Mouse (Mus musculus): ENCODE data around the gene Cdc42. TPM values are rescaled to one million over a fixed set of nuclear protein-coding genes. Genes with fewer than 3 reads are reported as not detected.
A peak's percentile ranks its signal among the peaks of the same experiment; 100 is the strongest.

The Cdc42 gene
- polyA plus RNA-seq, 1 experiment = 375 TPM

DNA sequence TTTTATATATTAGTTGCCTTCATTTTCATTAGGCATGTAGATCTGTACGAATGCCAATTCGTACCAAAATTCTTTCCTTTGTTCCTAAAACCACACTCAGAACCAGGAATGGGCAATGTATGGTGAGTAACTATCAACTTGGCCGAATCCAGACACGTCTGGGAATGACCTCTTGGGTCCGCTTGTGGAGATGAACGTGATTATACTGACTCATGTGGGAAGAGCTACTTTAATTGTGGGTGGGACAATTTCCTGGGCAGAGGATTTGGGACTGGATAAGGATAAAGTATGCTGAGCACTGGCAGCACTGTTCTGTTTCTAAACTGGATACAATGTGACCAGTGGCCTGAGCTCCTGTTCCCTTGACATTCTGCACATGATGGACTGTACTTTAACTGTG, 32.6 kb downstream of the Cdc42 start:
- TF ChIP-seq POLR2A (IDR thresholded peaks at IDR 0.05; ENCODE audit: borderline replicate concordance, insufficient read depth, low read length) (no peak), CTCF (IDR thresholded peaks at IDR 0.05; ENCODE audit: borderline replicate concordance, insufficient read depth, low read depth, low read length) (no peak)
- no peak overlapping the region for H3K4me3 ChIP-seq (replicated peaks; ENCODE audit: insufficient read depth, low read depth, low read length)
- no peaks in the 10 kb centered on the region for H3K4me1 ChIP-seq (ENCODE audit: control insufficient read depth, insufficient read depth, low read length)
- H3K27ac ChIP-seq (ENCODE audit: insufficient read depth, low read length) = no peak overlapping the region
- H3K27me3 ChIP-seq (ENCODE audit: control insufficient read depth, insufficient read depth, low read length) = no peaks in the 10 kb centered on the region
- no peak for DNase-seq
- 87% methylated on average over 6 of the region's 6 CpGs for WGBS

DNA sequence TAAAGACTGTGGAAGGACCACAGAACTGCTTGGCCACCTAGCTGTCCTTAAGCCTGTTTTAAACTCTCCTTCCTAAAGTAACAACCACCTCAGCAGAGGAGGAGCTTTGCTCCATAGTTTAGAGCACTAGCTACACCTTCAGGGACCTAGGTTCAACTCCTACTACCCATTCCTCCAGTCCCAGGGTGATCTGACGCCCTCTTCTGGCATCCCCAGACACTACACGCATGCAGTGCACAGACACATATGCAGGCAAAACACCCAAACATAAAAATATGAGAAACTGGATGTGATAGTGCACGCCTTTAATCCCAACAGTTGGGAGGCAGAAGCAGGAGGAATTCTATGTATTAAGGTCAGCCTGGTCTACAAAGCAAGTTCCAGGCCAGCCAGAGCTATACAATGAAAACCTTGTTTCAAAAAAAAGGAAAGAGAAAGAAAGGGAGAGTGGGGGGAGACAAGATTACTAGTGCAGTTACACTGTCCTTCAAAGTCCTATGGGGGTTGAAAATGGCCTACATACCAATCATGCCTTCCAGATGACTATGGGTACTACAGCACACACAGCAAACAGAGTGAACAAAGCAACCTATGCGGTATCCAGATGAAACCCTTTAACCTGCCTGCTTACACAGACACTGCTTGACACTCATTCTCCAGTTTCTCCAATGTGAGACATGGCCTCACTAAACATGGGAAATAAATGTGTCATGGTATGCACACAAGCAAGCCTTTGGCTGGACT, 41.3 kb downstream of the Cdc42 start:
- Histone ChIP-seq H3K27ac (ENCODE audit: insufficient read depth, low read length) (no peak overlapping the region), H3K27me3 (ENCODE audit: control insufficient read depth, insufficient read depth, low read length) (no peaks in the 10 kb centered on the region), H3K4me3 (replicated peaks; ENCODE audit: insufficient read depth, low read depth, low read length) (no peak overlapping the region), H3K4me1 (ENCODE audit: control insufficient read depth, insufficient read depth, low read length) (no peaks in the 10 kb centered on the region; the same call in 1 of the 2 replicates)
- TF ChIP-seq CTCF (IDR thresholded peaks at IDR 0.05; ENCODE audit: borderline replicate concordance, insufficient read depth, low read depth, low read length) = no peak
- no peak for TF ChIP-seq POLR2A (IDR thresholded peaks at IDR 0.05; ENCODE audit: borderline replicate concordance, insufficient read depth, low read length)
- 87% methylated on average over 4 of the region's 4 CpGs for WGBS
- no peak for DNase-seq

DNA sequence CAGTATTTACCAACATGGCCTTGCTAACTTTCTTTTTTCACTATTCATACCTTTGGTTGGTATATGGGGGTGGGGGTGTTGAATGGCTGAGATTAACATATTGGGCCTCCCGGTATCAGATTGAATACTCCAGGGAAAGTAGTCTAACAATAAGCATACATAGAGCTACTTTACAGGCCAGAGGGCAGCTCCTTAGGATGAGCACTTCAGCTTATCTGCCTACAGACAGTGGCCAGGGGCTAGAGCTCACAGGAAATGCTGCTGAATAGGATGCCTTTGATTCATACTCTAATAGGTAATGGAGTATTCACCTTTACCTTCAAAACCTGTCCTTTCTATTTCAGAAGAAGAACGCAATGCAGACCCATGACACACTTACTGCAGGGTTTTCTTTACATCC, 42.5 kb downstream of the Cdc42 start:
- H3K27me3 ChIP-seq (ENCODE audit: control insufficient read depth, insufficient read depth, low read length) = no peaks in the 10 kb centered on the region
- no peak overlapping the region for H3K27ac ChIP-seq (ENCODE audit: insufficient read depth, low read length)
- TF ChIP-seq POLR2A (IDR thresholded peaks at IDR 0.05; ENCODE audit: borderline replicate concordance, insufficient read depth, low read length) = no peak
- no peak overlapping the region for H3K4me3 ChIP-seq (replicated peaks; ENCODE audit: insufficient read depth, low read depth, low read length)
- 79% methylated on average over 2 of the region's 2 CpGs for WGBS
- no peak for DNase-seq
- H3K4me1 ChIP-seq (ENCODE audit: control insufficient read depth, insufficient read depth, low read length) = no peaks in the 10 kb centered on the region; the same call in 1 of the 2 replicates

DNA sequence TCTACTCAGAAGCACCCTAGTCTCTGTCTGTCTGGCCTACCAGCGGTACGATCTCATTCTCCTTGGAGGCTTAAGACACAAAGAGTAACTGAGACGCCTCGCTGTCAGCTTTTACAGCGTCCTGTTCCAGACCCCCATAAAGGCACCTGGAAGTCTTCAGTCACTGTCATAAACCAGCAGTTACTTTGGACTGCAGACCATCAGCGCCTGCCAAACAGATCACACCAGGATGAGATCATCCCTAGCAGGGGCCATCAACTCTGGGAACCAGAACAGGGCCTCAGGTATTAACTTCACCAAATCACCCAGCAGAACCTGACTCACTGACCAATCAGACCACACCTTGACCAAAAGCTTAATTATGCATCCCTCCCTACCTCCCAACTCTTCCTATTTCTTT, 43.0 kb downstream of the Cdc42 start:
- Histone ChIP-seq H3K27me3 (ENCODE audit: control insufficient read depth, insufficient read depth, low read length) (no peaks in the 10 kb centered on the region), H3K4me3 (replicated peaks; ENCODE audit: insufficient read depth, low read depth, low read length) (no peak overlapping the region), H3K27ac (ENCODE audit: insufficient read depth, low read length) (no peak overlapping the region), H3K4me1 (ENCODE audit: control insufficient read depth, insufficient read depth, low read length) (no peaks in the 10 kb centered on the region; the same call in 1 of the 2 replicates)
- TF ChIP-seq POLR2A (IDR thresholded peaks at IDR 0.05; ENCODE audit: borderline replicate concordance, insufficient read depth, low read length) (no peak), CTCF (IDR thresholded peaks at IDR 0.05; ENCODE audit: borderline replicate concordance, insufficient read depth, low read depth, low read length) (no peak)
- DNase-seq = no peak
- 54% methylated on average over 6 of the region's 6 CpGs for WGBS

DNA sequence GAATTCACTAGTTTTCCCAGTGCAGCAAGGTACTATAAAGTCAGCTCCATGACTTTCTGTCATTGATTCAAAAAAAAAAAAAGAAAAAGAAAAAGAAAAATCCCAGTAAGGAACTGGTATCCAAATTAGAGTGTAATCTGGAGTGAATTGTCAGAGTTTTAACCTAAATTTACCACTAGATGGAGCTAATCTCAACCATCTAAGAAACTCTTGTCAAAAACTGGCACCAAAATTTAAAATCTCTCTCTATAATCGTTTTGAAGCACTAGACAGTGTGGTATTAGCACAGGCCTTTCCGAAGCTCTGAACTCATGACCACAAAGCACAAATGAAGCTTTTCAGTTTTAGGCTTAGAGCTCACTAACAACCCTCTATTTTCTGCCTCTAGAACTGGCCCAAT, 44.0 kb downstream of the Cdc42 start:
- WGBS = 31% methylated on average over 2 of the region's 2 CpGs
- no peak overlapping the region for H3K4me3 ChIP-seq (replicated peaks; ENCODE audit: insufficient read depth, low read depth, low read length)
- no peaks in the 10 kb centered on the region; the same call in 1 of the 2 replicates for H3K4me1 ChIP-seq (ENCODE audit: control insufficient read depth, insufficient read depth, low read length)
- peak in 1 of 2 experiments; percentile 39 for DNase-seq
- H3K27ac ChIP-seq (ENCODE audit: insufficient read depth, low read length) = no peak overlapping the region
- TF ChIP-seq POLR2A (IDR thresholded peaks at IDR 0.05; ENCODE audit: borderline replicate concordance, insufficient read depth, low read length) (no peak), CTCF (IDR thresholded peaks at IDR 0.05; ENCODE audit: borderline replicate concordance, insufficient read depth, low read depth, low read length) (peak; percentile 38; the same call in 1 of the 2 replicates)
- H3K27me3 ChIP-seq (ENCODE audit: control insufficient read depth, insufficient read depth, low read length) = no peaks in the 10 kb centered on the region

DNA sequence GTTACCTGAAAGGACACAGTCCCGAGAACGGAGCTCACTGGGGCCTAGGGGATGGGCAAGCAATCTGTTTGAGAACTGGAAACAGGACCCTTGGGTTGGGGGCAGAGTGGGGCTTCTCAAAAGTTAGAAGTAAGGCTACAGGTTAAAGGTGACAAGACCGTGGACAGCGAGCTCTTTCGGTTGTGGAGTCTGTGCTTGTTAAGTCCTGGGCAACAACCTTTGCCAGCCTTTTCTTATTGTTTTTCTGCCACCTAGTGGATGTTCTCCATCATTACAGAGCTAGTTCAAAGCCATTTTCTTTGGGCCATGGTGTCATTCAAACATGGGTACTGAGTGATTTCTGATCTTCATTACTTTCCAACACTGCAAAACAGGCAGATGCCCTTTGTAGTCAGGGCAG, 49.1 kb downstream of the Cdc42 start:
- Histone ChIP-seq H3K27ac (ENCODE audit: insufficient read depth, low read length) (no peak overlapping the region), H3K4me3 (replicated peaks; ENCODE audit: insufficient read depth, low read depth, low read length) (no peak overlapping the region), H3K27me3 (ENCODE audit: control insufficient read depth, insufficient read depth, low read length) (no peaks in the 10 kb centered on the region), H3K4me1 (ENCODE audit: control insufficient read depth, insufficient read depth, low read length) (peaks cover 2% of the 10 kb centered on the region; the same call in 1 of the 2 replicates)
- WGBS = 39% methylated on average over 5 of the region's 5 CpGs
- peak; percentile 45 to 63 for DNase-seq
- TF ChIP-seq CTCF (IDR thresholded peaks at IDR 0.05; ENCODE audit: borderline replicate concordance, insufficient read depth, low read depth, low read length) (peak; percentile 61), POLR2A (IDR thresholded peaks at IDR 0.05; ENCODE audit: borderline replicate concordance, insufficient read depth, low read length) (no peak)

DNA sequence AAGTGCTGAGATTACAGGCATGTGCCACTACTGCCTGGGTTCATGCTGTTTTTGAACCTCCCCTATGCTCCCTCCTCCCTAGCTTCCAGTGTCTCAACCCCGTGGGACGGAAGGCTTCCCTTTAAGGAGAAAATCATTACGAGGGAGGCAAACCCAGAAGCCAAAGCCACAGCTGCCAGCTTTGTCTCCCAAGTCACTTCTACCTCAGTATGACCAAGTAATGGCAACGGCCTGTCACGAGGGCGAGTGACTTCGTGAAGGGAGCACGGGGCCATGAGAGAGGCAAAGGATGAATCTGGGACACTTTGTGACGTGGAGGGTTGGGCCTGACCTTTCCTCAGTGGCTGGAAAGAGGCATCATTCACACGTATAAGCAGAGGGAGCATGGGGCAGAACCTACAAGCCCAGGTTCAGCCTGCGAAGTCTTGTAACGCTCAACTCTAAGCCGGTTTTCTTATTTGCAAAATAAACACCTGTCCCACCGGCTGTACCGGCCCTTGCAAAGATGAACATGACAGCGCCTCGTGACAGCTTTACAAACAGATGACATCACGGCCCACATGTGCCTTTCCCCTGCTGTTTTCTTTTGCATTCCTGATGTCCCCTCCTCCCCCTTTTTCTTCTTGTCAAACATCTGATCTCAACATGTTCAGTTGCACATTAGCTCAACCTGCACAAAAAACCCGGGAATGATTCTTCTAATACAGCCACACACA, 50.4 kb downstream of the Cdc42 start:
- Histone ChIP-seq H3K27me3 (ENCODE audit: control insufficient read depth, insufficient read depth, low read length) (no peaks in the 10 kb centered on the region), H3K4me1 (ENCODE audit: control insufficient read depth, insufficient read depth, low read length) (peaks cover 3% of the 10 kb centered on the region), H3K4me3 (replicated peaks; ENCODE audit: insufficient read depth, low read depth, low read length) (no peak overlapping the region), H3K27ac (ENCODE audit: insufficient read depth, low read length) (no peak overlapping the region)
- DNase-seq = no peak
- 93% methylated on average over 19 of the region's 19 CpGs for WGBS
- no peak for TF ChIP-seq POLR2A (IDR thresholded peaks at IDR 0.05; ENCODE audit: borderline replicate concordance, insufficient read depth, low read length)
- TF ChIP-seq CTCF (IDR thresholded peaks at IDR 0.05; ENCODE audit: borderline replicate concordance, insufficient read depth, low read depth, low read length) = no peak

DNA sequence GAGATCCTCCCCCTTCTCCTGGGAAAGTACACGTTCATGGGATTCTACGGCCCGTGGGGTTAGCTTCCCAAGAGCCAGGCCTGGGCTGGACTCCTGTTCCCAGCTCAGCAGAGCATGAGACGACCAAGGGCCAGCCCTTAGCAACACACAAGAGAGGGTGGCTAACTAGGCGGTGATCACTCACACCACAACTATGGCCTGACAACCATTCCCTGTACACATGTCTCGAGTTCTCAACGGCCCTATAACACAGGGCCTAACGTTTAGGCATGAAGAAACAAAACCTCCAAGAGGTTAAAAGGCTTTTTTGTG, 51.0 kb downstream of the Cdc42 start:
- H3K27me3 ChIP-seq (ENCODE audit: control insufficient read depth, insufficient read depth, low read length) = no peaks in the 10 kb centered on the region

More for the DNA sequence above, 51.0 kb downstream of the Cdc42 start:
- no peak overlapping the region for H3K4me3 ChIP-seq (replicated peaks; ENCODE audit: insufficient read depth, low read depth, low read length)
- 88% methylated on average over 8 of the region's 8 CpGs for WGBS
- no peak for TF ChIP-seq CTCF (IDR thresholded peaks at IDR 0.05; ENCODE audit: borderline replicate concordance, insufficient read depth, low read depth, low read length)
- TF ChIP-seq POLR2A (IDR thresholded peaks at IDR 0.05; ENCODE audit: borderline replicate concordance, insufficient read depth, low read length) = no peak
- no peak for DNase-seq
- peaks cover 7% of the 10 kb centered on the region for H3K4me1 ChIP-seq (ENCODE audit: control insufficient read depth, insufficient read depth, low read length)
- H3K27ac ChIP-seq (ENCODE audit: insufficient read depth, low read length) = no peak overlapping the region
